Mouse (Mus musculus): Measurements from ENCODE around the gene Angel1.
A peak's percentile ranks its signal among the peaks of the same experiment; 100 is the strongest.

The Angel1 gene

DNA sequence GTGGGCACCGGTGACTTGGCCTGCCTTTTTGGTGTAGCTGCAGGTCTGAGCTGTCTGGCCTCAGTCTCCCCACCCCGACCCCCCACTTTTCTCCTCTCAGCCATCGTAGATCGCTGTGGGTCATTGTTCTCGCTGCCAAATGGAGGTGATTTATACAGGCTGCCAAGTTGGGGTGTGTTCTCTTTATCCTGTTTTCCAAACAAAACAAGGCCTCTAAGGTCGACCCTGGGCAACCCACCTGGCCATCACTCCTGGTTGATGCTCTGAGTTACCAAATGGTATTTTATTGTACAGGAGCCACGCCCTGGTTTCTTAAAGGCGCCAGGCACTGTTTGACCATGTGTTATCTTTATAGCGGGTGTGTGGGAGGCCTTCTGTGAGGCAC is 46.7 kb downstream of the Angel1 start:
- peak in 1 of 2 experiments; percentile 64 for DNase-seq (ENCODE audit: low spot score in 2 of 2)

DNA sequence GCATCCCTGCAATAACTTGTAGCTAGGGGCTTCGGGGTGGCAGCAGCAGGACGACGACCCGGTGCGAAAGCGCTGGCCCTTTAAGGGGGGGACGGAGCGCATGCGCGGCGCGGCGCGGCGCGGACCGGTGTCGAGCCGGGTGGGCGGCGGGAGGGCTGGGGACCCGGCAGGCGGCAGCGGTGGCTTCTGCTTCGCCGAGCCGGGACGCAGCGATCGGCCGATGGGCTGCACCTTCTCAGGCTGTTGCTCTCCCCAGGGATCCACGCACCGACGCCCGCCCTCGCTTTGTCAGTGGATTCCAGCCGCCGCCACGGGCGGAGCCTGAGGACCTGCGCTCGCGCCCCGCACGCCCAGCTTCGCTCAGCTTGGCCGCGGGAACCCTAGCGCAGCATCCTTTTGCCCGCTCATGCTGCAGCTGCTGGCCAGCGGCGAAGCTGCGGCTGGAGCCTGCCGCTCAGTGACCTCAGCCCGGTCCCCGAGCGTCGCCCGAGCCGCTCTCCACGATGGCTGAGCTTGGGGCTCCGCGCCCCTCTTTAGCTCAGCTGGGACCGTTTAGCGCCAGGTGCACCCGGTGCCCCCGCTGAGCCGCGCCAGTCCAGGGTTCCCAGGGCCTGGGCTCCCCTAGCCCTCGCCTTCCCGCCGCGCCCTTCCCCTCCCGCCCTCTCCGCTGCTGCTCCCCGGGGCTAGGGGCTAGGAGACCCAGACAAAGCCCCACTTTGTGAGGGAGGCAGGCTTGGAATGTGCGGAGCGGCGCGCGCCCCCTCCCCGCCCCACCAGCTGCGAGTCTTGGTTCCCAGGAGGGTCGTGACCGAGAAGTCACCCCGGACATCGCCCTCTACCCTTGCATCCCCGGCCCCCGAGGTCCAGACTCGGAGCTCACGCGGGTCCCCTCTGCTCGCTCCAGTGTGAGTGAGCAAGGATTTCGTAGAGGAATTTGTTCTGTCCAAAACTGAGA is 47.4 kb downstream of the Angel1 start, which contains the start of gene Vash1:
TSS of gene Vash1 (plus strand) at position 110 of the 955 bp plus-strand sequence.
- DNase-seq (ENCODE audit: low spot score in 2 of 2) = peak; percentile 81 to 83

DNA sequence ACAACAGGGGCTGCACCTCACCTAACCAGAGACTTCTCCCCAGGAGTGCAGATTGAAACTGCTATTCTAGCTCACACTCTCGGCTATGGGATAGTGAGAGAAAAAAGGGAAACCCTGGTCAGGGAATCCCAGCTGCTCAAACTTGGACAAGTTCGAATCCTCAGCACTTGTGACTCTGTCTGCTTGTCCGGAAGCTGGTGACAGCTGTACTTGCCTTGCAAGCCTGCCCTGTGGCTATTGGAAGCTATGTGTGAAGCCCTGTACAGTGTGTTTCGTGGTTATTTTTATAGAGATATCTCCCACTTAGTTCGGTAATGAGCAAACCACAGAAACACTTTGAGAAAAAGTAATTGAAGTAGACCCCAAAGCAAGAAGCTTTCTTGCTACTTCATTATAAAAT is 53.8 kb downstream of the Angel1 start:
- no peak for DNase-seq (ENCODE audit: low spot score in 2 of 2)

DNA sequence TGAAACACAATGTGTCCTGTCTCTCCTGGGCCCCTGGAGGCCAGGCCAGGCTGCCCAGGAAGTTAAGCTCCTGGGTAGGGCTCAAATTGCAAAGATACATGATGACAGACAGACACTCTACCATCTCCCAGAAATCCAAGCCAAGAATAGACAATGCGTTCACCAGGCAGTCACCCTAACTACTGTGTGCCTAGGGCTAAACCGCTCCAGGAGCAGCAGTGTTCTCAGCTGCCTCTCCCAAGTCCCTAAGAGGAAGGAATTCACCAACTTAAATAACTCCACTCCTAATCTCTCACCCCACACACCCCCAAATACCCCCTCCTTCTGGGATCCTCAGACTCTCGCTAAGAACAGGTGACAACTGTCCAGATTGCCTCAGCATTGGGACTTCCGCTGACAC is 54.2 kb downstream of the Angel1 start:
- DNase-seq (ENCODE audit: low spot score in 2 of 2) = no peak

DNA sequence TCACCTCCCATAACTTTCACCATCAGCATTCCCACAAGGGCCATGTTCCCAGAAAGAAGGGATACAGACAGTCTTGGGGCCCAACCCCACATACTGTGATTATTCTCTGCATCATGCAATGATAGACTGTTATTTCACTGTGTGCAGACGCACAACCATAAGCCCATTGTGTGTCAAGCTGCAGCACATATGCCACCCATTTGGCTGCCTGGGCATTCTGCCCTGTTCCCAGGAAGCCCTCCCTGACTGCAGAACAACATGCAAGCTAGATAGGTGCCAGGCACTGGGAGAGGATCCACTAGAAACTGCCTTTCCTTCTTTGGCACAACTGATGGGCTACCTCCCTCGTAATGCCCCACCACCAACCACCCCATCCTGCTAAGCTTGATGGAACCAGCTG is 57.9 kb downstream of the Angel1 start:
- DNase-seq (ENCODE audit: low spot score in 2 of 2) = no peak

DNA sequence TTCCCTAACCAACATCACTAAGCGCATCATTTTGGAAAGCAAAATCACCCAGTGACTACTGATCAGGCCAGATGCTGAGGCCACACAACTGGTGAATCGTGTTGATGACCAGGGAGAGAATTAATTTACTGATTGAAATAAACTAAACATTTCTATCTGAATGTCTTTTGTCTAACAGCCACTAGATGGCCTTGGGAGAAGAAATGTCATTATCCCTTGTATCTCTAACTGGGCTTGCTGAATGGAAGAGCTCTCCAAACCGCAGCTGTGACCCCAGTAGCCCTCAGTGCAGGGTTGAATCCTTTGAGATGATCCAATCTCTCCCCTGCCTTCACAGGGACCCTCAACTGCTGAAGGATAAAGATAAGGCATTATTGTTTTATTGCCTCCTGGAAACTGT is 60.6 kb downstream of the Angel1 start:
- no peak for DNase-seq (ENCODE audit: low spot score in 2 of 2)

DNA sequence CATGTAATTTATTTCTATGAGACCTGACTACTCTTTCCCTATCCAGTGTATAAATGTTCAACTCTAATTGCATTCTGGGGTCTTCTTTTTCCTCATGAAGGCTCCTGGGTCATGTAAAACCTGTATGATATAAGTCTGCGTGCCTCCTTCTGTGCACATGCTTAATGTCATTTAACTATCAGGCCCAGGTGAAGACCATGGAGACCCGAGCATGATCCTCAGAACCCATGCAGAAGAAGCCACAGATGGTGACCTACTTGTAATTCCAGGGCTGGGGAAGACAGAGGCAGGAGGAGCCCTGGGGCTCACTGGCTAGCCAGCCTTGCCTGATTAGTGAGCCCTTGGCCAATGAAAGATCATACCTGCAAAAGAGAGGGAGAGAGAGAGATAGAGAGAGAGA is 65.8 kb downstream of the Angel1 start:
- DNase-seq (ENCODE audit: low spot score in 2 of 2) = no peak

DNA sequence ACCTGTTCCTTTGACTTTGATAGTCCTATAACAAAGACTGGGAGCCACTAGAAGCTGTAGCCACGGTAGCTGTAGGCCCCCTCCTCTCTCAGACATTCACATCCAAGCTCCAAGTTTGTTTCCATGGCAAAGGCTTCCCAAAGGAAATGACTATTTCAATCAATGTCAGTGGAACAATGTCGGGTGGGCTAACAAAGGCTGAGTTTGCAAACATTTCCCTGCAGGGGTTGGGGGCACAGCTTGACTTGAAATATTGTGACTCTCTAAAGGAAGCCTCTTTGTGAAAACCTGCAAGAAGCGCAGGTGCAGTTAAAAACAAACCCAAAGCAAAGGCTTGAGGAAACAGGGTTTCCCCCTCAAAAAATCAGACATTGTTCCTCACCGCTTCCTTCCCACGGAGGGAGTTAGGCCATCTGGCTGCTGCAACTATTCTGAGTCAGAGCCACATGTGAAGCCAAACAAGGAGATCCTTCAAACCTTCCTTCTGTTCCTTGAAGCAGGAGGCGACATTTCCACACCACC is 66.8 kb downstream of the Angel1 start:
- DNase-seq (ENCODE audit: low spot score in 2 of 2) = peak; percentile 57 to 71

DNA sequence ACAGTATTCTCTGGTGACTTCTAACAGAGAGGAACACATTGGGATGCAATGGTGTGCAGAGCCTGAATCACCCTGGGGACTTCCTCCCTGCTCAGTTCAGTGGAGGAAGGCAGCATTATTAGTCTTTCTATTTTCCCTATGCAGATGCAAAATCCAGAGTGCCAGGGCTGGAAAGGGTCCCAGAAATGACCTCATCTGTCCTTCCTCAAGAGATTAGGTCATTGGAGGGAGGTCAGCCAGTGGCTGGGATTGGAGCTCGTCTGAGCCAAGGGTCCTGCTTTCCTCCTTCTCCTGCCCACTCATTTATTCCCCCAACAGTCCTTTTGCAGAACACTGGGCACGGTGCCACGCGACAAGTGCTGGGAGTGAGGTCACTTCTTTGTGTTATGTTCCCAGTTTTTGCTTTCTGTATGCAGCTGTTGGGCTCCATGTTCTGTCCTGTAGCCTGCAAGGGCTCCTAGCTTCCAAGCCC is 73.7 kb downstream of the Angel1 start:
- peak; percentile 92 for DNase-seq (ENCODE audit: low spot score in 2 of 2)

DNA sequence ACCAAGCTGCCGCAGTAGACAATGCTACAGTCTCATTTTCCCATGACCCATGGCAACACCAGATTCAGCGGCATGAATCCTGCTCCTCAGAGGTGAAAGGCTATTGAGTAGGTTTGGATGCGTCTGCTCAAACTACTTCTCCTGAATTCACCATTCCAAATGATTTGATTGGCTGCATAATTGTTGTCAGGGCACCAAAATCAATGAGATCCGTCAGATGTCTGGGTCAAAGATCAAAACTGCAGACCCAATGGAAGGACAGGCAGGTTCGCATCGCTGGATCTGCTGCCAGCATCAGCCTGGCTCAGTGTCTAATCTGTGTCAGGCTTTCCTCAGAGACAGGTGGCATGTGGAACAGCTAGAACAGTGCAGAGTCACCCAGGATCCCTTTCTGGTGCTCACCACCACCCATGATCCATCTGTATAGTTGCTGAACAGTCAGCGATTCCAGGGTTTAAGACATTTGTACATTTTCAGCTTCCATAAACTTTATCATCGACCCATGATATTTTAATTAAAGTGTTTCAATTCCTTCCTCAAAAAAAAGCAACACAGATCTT is 74.9 kb downstream of the Angel1 start:
- no peak for DNase-seq (ENCODE audit: low spot score in 2 of 2)
